Mouse (Mus musculus) ES-Bruce4 (cell line): ENCODE measurements around the gene Gm10354. TPM values are rescaled to one million over a fixed set of nuclear protein-coding genes. Genes with fewer than 3 reads are reported as not detected.
"Not testable (repeated sequence)": the region's sequence is repeated elsewhere in the genome, so short reads cannot be mapped to it uniquely, and the experiment has no call there.

Experiments used
- H3K27ac ChIP-seq: 2 replicates; pipeline ENCODE4 v1.5.1; 2012; ENCODE audit warnings: low read length, inconsistent platforms; ENCODE audit not compliant: insufficient read depth
- H3K27me3 ChIP-seq: 2 replicates; pipeline ENCODE4 v1.6.1; 2012; ENCODE audit warnings: mild to moderate bottlenecking, low read length, inconsistent platforms; ENCODE audit not compliant: control insufficient read depth, poor library complexity, insufficient read depth, severe bottlenecking
- H3K36me3 ChIP-seq: 2 replicates; pipeline ENCODE4 v1.6.1; 2012; ENCODE audit warnings: inconsistent platforms, mild to moderate bottlenecking, low read length, moderate library complexity; ENCODE audit not compliant: control insufficient read depth, poor library complexity, insufficient read depth, severe bottlenecking
- H3K4me1 ChIP-seq: one replicate; pipeline ENCODE4 v1.8.1; 2011; ENCODE audit warnings: low read length; ENCODE audit not compliant: control insufficient read depth, insufficient read depth
- H3K4me3 ChIP-seq: 2 replicates; pipeline ENCODE4 v1.5.1; 2011; ENCODE audit warnings: low read depth, mild to moderate bottlenecking, low read length
- H3K9ac ChIP-seq: 2 replicates; pipeline ENCODE4 v1.6.1; 2012; ENCODE audit warnings: low read depth, mild to moderate bottlenecking, inconsistent platforms; ENCODE audit not compliant: poor library complexity, severe bottlenecking
- H3K9me3 ChIP-seq: replicated peaks from 2 replicates; pipeline ENCODE4 v1.6.1; 2012; ENCODE audit warnings: mild to moderate bottlenecking, low read length, inconsistent platforms; ENCODE audit not compliant: control insufficient read depth, poor library complexity, insufficient read depth, severe bottlenecking
- polyA plus RNA-seq: library from polyadenylated mRNA; stranded (reverse); fragments of >200 nt; gene quantifications from 2 replicates; pipeline ENCODE4 v1.2.4, GENCODE M21; 2011; ENCODE audit warnings: low read depth; ENCODE audit not compliant: missing spikeins, insufficient read depth, insufficient read length

Gm10354 gene
- polyA plus RNA-seq, 1 experiment = not detected

DNA sequence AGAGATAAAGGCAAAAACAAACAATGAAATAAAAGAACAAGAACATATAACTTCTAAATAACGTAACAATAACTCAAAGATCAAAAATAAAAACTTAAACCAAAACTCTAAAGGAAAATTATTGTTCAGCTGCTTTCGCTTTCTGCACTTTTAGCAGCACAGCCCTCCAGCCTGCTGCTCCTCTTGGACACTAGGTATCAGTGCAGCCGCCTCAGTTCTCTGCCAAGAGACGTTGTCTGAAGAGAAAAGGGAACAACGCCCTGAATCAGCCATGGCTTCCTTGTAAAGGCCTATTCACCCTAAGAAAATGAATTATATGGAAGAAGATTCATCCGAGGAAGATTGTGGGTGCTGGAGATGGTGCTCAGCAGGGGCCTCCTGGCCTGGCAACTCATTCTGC is 45.0 kb downstream of the Gm10354 start:
- H3K4me1 ChIP-seq, H3K9ac ChIP-seq, H3K4me3 ChIP-seq, H3K9me3 ChIP-seq, H3K27me3 ChIP-seq, H3K27ac ChIP-seq, H3K36me3 ChIP-seq: not testable (repeated sequence)

DNA sequence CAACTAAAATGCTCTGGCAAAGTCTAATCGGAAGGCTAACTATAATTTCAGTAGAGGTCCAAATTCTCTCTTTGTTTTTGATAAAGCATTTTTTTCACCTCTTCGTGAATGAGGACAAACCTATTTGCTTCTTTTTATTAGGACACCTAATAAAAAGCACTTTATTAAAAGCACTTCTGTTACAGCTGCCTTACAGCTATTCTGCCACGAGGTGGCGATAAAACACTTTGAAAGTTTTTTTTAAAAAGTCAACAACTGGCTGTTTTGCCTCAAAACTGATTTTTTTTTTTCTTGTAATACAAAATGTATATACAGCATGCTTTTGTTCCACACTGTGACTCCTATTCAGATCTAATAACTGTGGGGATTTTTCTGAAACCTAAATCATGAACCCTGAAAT is 51.7 kb downstream of the Gm10354 start:
- H3K27ac ChIP-seq, H3K36me3 ChIP-seq, H3K4me1 ChIP-seq, H3K27me3 ChIP-seq, H3K4me3 ChIP-seq, H3K9me3 ChIP-seq, H3K9ac ChIP-seq: not testable (repeated sequence)

Other genes with a start within 250 kb of the Gm10354 start
- not detected in 2 replicates for gene Gm9758, start 64.0 kb downstream of the Gm10354 start, polyA plus RNA-seq
- not detected in 2 replicates for gene Speer4e, start 40.5 kb downstream of the Gm10354 start, polyA plus RNA-seq
- gene Gm17019, start 54.1 kb upstream of the Gm10354 start, polyA plus RNA-seq = not detected in 2 replicates